Mouse (Mus musculus) ES-Bruce4 (cell line): ENCODE results near the gene Nufip1. TPM values are rescaled to one million over a fixed set of nuclear protein-coding genes. Genes with fewer than 3 reads are reported as not detected.
"Not testable (repeated sequence)": the region's sequence is repeated elsewhere in the genome, so short reads cannot be mapped to it uniquely, and the experiment has no call there.

Experiments
- H3K27ac ChIP-seq: 2 replicates; pipeline ENCODE4 v1.5.1; 2012; ENCODE audit warnings: low read length, inconsistent platforms; ENCODE audit not compliant: insufficient read depth
- H3K27me3 ChIP-seq: 2 replicates; pipeline ENCODE4 v1.6.1; 2012; ENCODE audit warnings: mild to moderate bottlenecking, low read length, inconsistent platforms; ENCODE audit not compliant: control insufficient read depth, poor library complexity, insufficient read depth, severe bottlenecking
- H3K36me3 ChIP-seq: 2 replicates; pipeline ENCODE4 v1.6.1; 2012; ENCODE audit warnings: inconsistent platforms, mild to moderate bottlenecking, low read length, moderate library complexity; ENCODE audit not compliant: control insufficient read depth, poor library complexity, insufficient read depth, severe bottlenecking
- H3K4me1 ChIP-seq: one replicate; pipeline ENCODE4 v1.8.1; 2011; ENCODE audit warnings: low read length; ENCODE audit not compliant: control insufficient read depth, insufficient read depth
- H3K4me3 ChIP-seq: 2 replicates; pipeline ENCODE4 v1.5.1; 2011; ENCODE audit warnings: low read depth, mild to moderate bottlenecking, low read length
- H3K9ac ChIP-seq: 2 replicates; pipeline ENCODE4 v1.6.1; 2012; ENCODE audit warnings: low read depth, mild to moderate bottlenecking, inconsistent platforms; ENCODE audit not compliant: poor library complexity, severe bottlenecking
- H3K9me3 ChIP-seq: replicated peaks from 2 replicates; pipeline ENCODE4 v1.6.1; 2012; ENCODE audit warnings: mild to moderate bottlenecking, low read length, inconsistent platforms; ENCODE audit not compliant: control insufficient read depth, poor library complexity, insufficient read depth, severe bottlenecking
- CTCF ChIP-seq: IDR thresholded peaks from one replicate; pipeline ENCODE4 v1.8.1; 2011; ENCODE audit warnings: low read depth, low read length
- EP300 ChIP-seq: IDR thresholded peaks from 2 replicates; pipeline ENCODE4 v1.6.1; 2011; ENCODE audit warnings: low read depth, low read length; ENCODE audit not compliant: insufficient read depth
- POLR2A ChIP-seq: IDR thresholded peaks from one replicate; pipeline ENCODE4 v1.8.1; 2011; ENCODE audit warnings: low read length; ENCODE audit not compliant: insufficient read depth
- polyA plus RNA-seq: library from polyadenylated mRNA; stranded (reverse); fragments of >200 nt; gene quantifications from 2 replicates; pipeline ENCODE4 v1.2.4, GENCODE M21; 2011; ENCODE audit warnings: low read depth; ENCODE audit not compliant: missing spikeins, insufficient read depth, insufficient read length

Nufip1 gene
- polyA plus RNA-seq, 1 experiment, result 30.5 TPM

DNA sequence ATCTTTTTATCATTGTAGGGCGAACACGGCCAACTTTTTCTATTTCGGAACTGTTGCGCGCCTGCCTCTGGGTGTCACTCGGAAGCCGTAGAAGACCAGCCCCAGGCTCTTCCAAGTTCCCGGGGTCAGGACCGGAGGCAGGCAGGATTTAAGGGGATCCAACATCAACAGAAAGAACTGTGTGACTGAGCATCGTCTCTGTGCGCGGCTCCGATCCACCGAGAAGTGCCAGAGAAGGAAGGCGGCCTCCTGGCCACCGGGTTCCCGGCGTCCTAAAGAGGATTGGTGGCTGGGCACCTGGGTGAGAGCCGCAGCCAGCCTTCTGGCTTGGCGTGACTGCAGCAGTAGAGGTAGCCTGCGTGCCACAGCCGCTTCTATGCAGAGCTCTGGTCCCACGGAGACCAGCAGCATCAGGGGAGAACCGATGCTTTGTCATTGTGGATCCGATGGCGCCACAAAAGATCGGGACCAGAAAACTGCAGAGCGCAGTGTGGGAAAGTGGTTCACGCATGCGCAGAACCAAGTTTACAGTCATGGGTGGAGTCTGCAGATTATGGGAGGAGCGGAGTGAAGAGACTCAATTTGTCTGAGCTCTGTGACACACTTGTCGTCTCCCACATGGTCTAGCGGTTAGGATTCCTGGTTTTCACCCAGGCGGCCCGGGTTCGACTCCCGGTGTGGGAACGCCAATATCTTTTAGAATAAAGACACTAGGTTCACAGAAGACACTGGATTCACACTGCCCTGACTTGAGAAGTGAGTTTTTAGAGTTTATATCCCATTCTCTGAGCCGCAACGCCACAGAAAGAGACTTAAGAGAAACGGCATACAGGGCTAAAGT lies 41.7 kb downstream of the Nufip1 start:
- Histone ChIP-seq H3K27me3 (no peaks in the 10 kb centered on the region), H3K27ac (peak overlapping the region; percentile 92), H3K4me1 (no peaks in the 10 kb centered on the region)

DNA sequence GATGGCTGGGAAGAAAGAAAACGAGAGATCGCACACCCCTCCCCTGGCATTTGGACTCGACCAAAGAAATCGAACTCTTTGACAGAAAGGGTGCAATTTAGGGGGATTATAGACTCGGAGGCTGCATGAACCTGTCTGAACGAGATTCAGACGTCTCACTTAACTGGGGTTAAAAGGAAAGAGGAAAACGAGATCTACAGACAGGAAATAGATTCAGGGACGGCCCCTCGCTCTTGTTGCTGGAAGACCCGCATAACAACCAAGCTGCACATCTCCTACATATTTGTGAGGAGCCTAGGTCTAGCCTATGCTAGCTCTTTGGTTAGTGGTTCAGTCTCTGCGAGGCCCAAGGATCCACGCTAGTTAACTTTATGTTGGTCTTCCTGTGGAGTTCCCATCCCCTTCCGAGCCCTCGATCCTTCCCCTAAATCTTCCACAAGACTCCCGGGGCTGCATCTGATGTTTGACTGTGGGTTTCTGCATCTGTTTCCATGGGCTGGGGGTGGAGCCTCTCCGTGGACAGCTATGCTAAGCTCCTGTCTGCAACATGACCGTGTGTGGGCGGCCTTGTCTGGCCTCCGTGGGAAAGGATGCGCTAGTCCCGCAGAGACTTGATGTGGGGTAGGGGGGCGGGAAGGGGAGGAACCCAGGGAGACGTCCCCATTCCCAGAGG lies 42.4 kb downstream of the Nufip1 start:
- no peak for TF ChIP-seq POLR2A
- no peak for TF ChIP-seq CTCF
- no peak for TF ChIP-seq EP300
- Histone ChIP-seq H3K4me1 (no peaks in the 10 kb centered on the region), H3K36me3 (no peaks in the 10 kb centered on the region), H3K27me3 (no peaks in the 10 kb centered on the region), H3K9me3 (no peaks in the 10 kb centered on the region), H3K4me3 (peak overlapping the region; percentile 83), H3K9ac (peak overlapping the region; percentile 51), H3K27ac (peak overlapping the region; percentile 66)

More for the DNA sequence above, 41.7 kb downstream of the Nufip1 start:
- H3K4me3 ChIP-seq, result peak overlapping the region; percentile 93
- peak; percentile 78 for TF ChIP-seq POLR2A
- TF ChIP-seq EP300, result no peak
- TF ChIP-seq CTCF, result peak; percentile 30
- H3K36me3 ChIP-seq, result no peaks in the 10 kb centered on the region
- no peaks in the 10 kb centered on the region for H3K9me3 ChIP-seq
- peak overlapping the region; percentile 86 for H3K9ac ChIP-seq

DNA sequence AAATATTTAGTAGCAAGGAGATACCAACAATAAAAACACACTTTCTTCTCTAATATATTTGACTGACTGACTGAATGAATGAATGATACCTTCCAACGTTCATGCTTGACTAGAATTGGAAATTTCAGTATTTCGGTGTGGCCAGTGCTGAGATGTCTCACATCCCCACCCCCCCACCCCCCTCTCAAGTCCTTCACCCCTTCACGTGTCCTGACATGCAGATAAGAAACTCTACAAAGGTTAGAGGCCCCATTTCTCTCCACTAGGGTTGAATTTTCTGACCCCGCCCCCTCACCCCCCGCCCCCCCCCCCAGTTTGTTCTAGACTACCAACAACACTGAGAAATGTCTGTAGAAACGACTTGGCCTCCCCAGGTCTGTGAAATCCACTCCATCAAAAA lies 43.1 kb downstream of the Nufip1 start:
- no peaks in the 10 kb centered on the region for H3K4me1 ChIP-seq
- H3K9me3 ChIP-seq, result no peaks in the 10 kb centered on the region
- no peak overlapping the region for H3K27ac ChIP-seq
- no peaks in the 10 kb centered on the region for H3K27me3 ChIP-seq
- H3K4me3 ChIP-seq, result no peak overlapping the region
- TF ChIP-seq EP300 (no peak), POLR2A (no peak), CTCF (no peak)
- no peaks in the 10 kb centered on the region for H3K36me3 ChIP-seq
- peak overlapping the region; percentile 51; the same call in 1 of the 2 replicates for H3K9ac ChIP-seq

GRCm38 (mm10) chr14:76158192-76158785 lies 47.6 kb downstream of the Nufip1 start:
- Histone ChIP-seq H3K27ac (no peak overlapping the region), H3K9ac (no peak overlapping the region), H3K27me3 (no peaks in the 10 kb centered on the region), H3K36me3 (no peaks in the 10 kb centered on the region), H3K9me3 (no peaks in the 10 kb centered on the region; the same call in 1 of the 2 replicates), H3K4me3 (no peak overlapping the region), H3K4me1 (no peaks in the 10 kb centered on the region)
- TF ChIP-seq EP300, result no peak
- TF ChIP-seq POLR2A, result no peak
- TF ChIP-seq CTCF, result no peak

GRCm38 (mm10) chr14:76160580-76160979 lies 49.9 kb downstream of the Nufip1 start:
- not testable (repeated sequence) for H3K27ac ChIP-seq, H3K9me3 ChIP-seq, H3K36me3 ChIP-seq, H3K4me1 ChIP-seq, H3K27me3 ChIP-seq, H3K4me3 ChIP-seq, H3K9ac ChIP-seq

- H3K4me3 ChIP-seq, result no peak overlapping the region
- no peak for TF ChIP-seq POLR2A
- TF ChIP-seq CTCF, result no peak
- no peak for TF ChIP-seq EP300
- no peaks in the 10 kb centered on the region for H3K36me3 ChIP-seq
- no peak overlapping the region for H3K9ac ChIP-seq
- H3K4me1 ChIP-seq, result no peaks in the 10 kb centered on the region
- H3K27me3 ChIP-seq, result no peaks in the 10 kb centered on the region
- H3K27ac ChIP-seq, result no peak overlapping the region
- peaks cover 5% of the 10 kb centered on the region for H3K9me3 ChIP-seq
These were observed 53.5 kb downstream of the Nufip1 start for GRCm38 (mm10) chr14:76164236-76164635.
